Mouse (Mus musculus): ENCODE measurements around the gene Sarm1. TPM values are rescaled to one million over a fixed set of nuclear protein-coding genes. Genes with fewer than 3 reads are reported as not detected.

Sarm1 gene
- polyA plus RNA-seq, 1 experiment from 2014 or later: 1.2 TPM

- peaks cover 11% of the 10 kb centered on the region for H3K4me1 ChIP-seq (replicated peaks; ENCODE audit: control insufficient read depth, insufficient read depth, low read length)
- no peak overlapping the region for H3K4me3 ChIP-seq (ENCODE audit: low read length)
- ATAC-seq (ENCODE audit: low read depth): no peak
- no peaks in the 10 kb centered on the region for H3K27me3 ChIP-seq (ENCODE audit: control insufficient read depth, insufficient read depth, low read depth, low read length)
- no peak overlapping the region for H3K27ac ChIP-seq (ENCODE audit: low read length)
- H3K9ac ChIP-seq (ENCODE audit: low read length): no peak overlapping the region
- H3K9me3 ChIP-seq (ENCODE audit: control insufficient read depth, low read length): no peaks in the 10 kb centered on the region
- H3K36me3 ChIP-seq (ENCODE audit: control insufficient read depth, insufficient read depth, low read length): no peaks in the 10 kb centered on the region
- WGBS: 42% methylated on average over 3 of the region's 3 CpGs
- H3K4me2 ChIP-seq (ENCODE audit: low read depth, low read length): no peak overlapping the region
These were observed 29.6 kb downstream of the Sarm1 start for GRCm38 (mm10) chr11:78467932-78468331.

GRCm38 (mm10) chr11:78467515-78467914 is 30.0 kb downstream of the Sarm1 start:
- no peaks in the 10 kb centered on the region for H3K27me3 ChIP-seq (ENCODE audit: control insufficient read depth, insufficient read depth, low read depth, low read length)
- peaks cover 11% of the 10 kb centered on the region for H3K4me1 ChIP-seq (replicated peaks; ENCODE audit: control insufficient read depth, insufficient read depth, low read length)
- no peaks in the 10 kb centered on the region for H3K36me3 ChIP-seq (ENCODE audit: control insufficient read depth, insufficient read depth, low read length)
- no peak overlapping the region for H3K9ac ChIP-seq (ENCODE audit: low read length)
- WGBS: 73% methylated on average over 7 of the region's 7 CpGs
- no peaks in the 10 kb centered on the region for H3K9me3 ChIP-seq (ENCODE audit: control insufficient read depth, low read length)
- no peak overlapping the region for H3K4me3 ChIP-seq (ENCODE audit: low read length)
- no peak overlapping the region for H3K4me2 ChIP-seq (ENCODE audit: low read depth, low read length)
- no peak overlapping the region for H3K27ac ChIP-seq (ENCODE audit: low read length)
- ATAC-seq (ENCODE audit: low read depth): no peak

GRCm38 (mm10) chr11:78466242-78466912 is 31.2 kb downstream of the Sarm1 start:
- 70% methylated on average over 23 of the region's 23 CpGs for WGBS
- peaks cover 11% of the 10 kb centered on the region for H3K4me1 ChIP-seq (replicated peaks; ENCODE audit: control insufficient read depth, insufficient read depth, low read length)
- peak overlapping the region; percentile 90; the same call in 1 of the 2 replicates for H3K27ac ChIP-seq (ENCODE audit: low read length)
- no peak; the same call in none of the 2 replicates for ATAC-seq (ENCODE audit: low read depth)
- H3K27me3 ChIP-seq (ENCODE audit: control insufficient read depth, insufficient read depth, low read depth, low read length): no peaks in the 10 kb centered on the region
- no peaks in the 10 kb centered on the region for H3K36me3 ChIP-seq (ENCODE audit: control insufficient read depth, insufficient read depth, low read length)
- H3K9ac ChIP-seq (ENCODE audit: low read length): peak overlapping the region; percentile 80
- H3K4me2 ChIP-seq (ENCODE audit: low read depth, low read length): peak overlapping the region; percentile 73
- H3K9me3 ChIP-seq (ENCODE audit: control insufficient read depth, low read length): no peaks in the 10 kb centered on the region
- H3K4me3 ChIP-seq (ENCODE audit: low read length): peak overlapping the region; percentile 70

- Histone ChIP-seq H3K27me3 (ENCODE audit: control insufficient read depth, insufficient read depth, low read depth, low read length) (no peaks in the 10 kb centered on the region), H3K4me3 (ENCODE audit: low read length) (peak within 1 kb of the TSS; percentile 70), H3K27ac (ENCODE audit: low read length) (peak within 1 kb of the TSS; percentile 90), H3K9ac (ENCODE audit: low read length) (peak within 1 kb of the TSS; percentile 80), H3K9me3 (ENCODE audit: control insufficient read depth, low read length) (no peaks in the 10 kb centered on the region), H3K4me1 (replicated peaks; ENCODE audit: control insufficient read depth, insufficient read depth, low read length) (peaks cover 11% of the 10 kb centered on the region), H3K36me3 (ENCODE audit: control insufficient read depth, insufficient read depth, low read length) (no peaks in the 10 kb centered on the region), H3K4me2 (ENCODE audit: low read depth, low read length) (peak within 1 kb of the TSS; percentile 73)
- WGBS: under 1% methylated on average over 41 of the region's 41 CpGs
- peak; percentile 97 for ATAC-seq (ENCODE audit: low read depth)
These were observed 31.9 kb downstream of the Sarm1 start, which contains the start of gene Slc46a1 for GRCm38 (mm10) chr11:78465568-78466180. Gene Slc46a1 (plus strand): TSS chr11:78465697.

GRCm38 (mm10) chr11:78465116-78465515 is 32.4 kb downstream of the Sarm1 start:
- H3K27ac ChIP-seq (ENCODE audit: low read length): no peak overlapping the region
- 19% methylated on average over 9 of the region's 9 CpGs for WGBS
- peak overlapping the region; percentile 70 for H3K4me3 ChIP-seq (ENCODE audit: low read length)
- H3K27me3 ChIP-seq (ENCODE audit: control insufficient read depth, insufficient read depth, low read depth, low read length): no peaks in the 10 kb centered on the region
- H3K4me1 ChIP-seq (replicated peaks; ENCODE audit: control insufficient read depth, insufficient read depth, low read length): peaks cover 11% of the 10 kb centered on the region
- no peak for ATAC-seq (ENCODE audit: low read depth)
- peak overlapping the region; percentile 80 for H3K9ac ChIP-seq (ENCODE audit: low read length)
- H3K36me3 ChIP-seq (ENCODE audit: control insufficient read depth, insufficient read depth, low read length): no peaks in the 10 kb centered on the region
- no peaks in the 10 kb centered on the region for H3K9me3 ChIP-seq (ENCODE audit: control insufficient read depth, low read length)
- peak overlapping the region; percentile 73 for H3K4me2 ChIP-seq (ENCODE audit: low read depth, low read length)

- 43% methylated on average over 13 of the region's 13 CpGs for WGBS
- H3K9me3 ChIP-seq (ENCODE audit: control insufficient read depth, low read length): no peaks in the 10 kb centered on the region
These were observed 34.1 kb downstream of the Sarm1 start for GRCm38 (mm10) chr11:78463286-78464036.

GRCm38 (mm10) chr11:78462669-78463068 is 34.9 kb downstream of the Sarm1 start:
- WGBS: 75% methylated on average over 5 of the region's 5 CpGs
- peaks cover 11% of the 10 kb centered on the region for H3K4me1 ChIP-seq (replicated peaks; ENCODE audit: control insufficient read depth, insufficient read depth, low read length)
- no peaks in the 10 kb centered on the region for H3K9me3 ChIP-seq (ENCODE audit: control insufficient read depth, low read length)
- H3K4me2 ChIP-seq (ENCODE audit: low read depth, low read length): no peak overlapping the region
- no peaks in the 10 kb centered on the region for H3K27me3 ChIP-seq (ENCODE audit: control insufficient read depth, insufficient read depth, low read depth, low read length)
- ATAC-seq (ENCODE audit: low read depth): no peak
- no peak overlapping the region for H3K9ac ChIP-seq (ENCODE audit: low read length)
- H3K36me3 ChIP-seq (ENCODE audit: control insufficient read depth, insufficient read depth, low read length): no peaks in the 10 kb centered on the region
- H3K27ac ChIP-seq (ENCODE audit: low read length): no peak overlapping the region
- H3K4me3 ChIP-seq (ENCODE audit: low read length): no peak overlapping the region

More at GRCm38 (mm10) chr11:78463286-78464036, 34.1 kb downstream of the Sarm1 start:
- H3K27me3 ChIP-seq (ENCODE audit: control insufficient read depth, insufficient read depth, low read depth, low read length): no peaks in the 10 kb centered on the region
- no peak overlapping the region for H3K4me3 ChIP-seq (ENCODE audit: low read length)
- no peak for ATAC-seq (ENCODE audit: low read depth)
- no peaks in the 10 kb centered on the region for H3K36me3 ChIP-seq (ENCODE audit: control insufficient read depth, insufficient read depth, low read length)
- H3K27ac ChIP-seq (ENCODE audit: low read length): no peak overlapping the region
- peaks cover 11% of the 10 kb centered on the region for H3K4me1 ChIP-seq (replicated peaks; ENCODE audit: control insufficient read depth, insufficient read depth, low read length)
- H3K9ac ChIP-seq (ENCODE audit: low read length): no peak overlapping the region
- no peak overlapping the region for H3K4me2 ChIP-seq (ENCODE audit: low read depth, low read length)

GRCm38 (mm10) chr11:78461894-78462293 is 35.7 kb downstream of the Sarm1 start:
- no peaks in the 10 kb centered on the region for H3K27me3 ChIP-seq (ENCODE audit: control insufficient read depth, insufficient read depth, low read depth, low read length)
- no peaks in the 10 kb centered on the region for H3K9me3 ChIP-seq (ENCODE audit: control insufficient read depth, low read length)
- no peak overlapping the region for H3K9ac ChIP-seq (ENCODE audit: low read length)
- no peak overlapping the region for H3K27ac ChIP-seq (ENCODE audit: low read length)
- WGBS: 72% methylated on average over 1 of the region's 1 CpGs
- no peak overlapping the region for H3K4me3 ChIP-seq (ENCODE audit: low read length)
- no peak overlapping the region for H3K4me2 ChIP-seq (ENCODE audit: low read depth, low read length)
- ATAC-seq (ENCODE audit: low read depth): no peak
- H3K4me1 ChIP-seq (replicated peaks; ENCODE audit: control insufficient read depth, insufficient read depth, low read length): peaks cover 11% of the 10 kb centered on the region
- no peaks in the 10 kb centered on the region for H3K36me3 ChIP-seq (ENCODE audit: control insufficient read depth, insufficient read depth, low read length)

- no peaks in the 10 kb centered on the region for H3K9me3 ChIP-seq (ENCODE audit: control insufficient read depth, low read length)
- ATAC-seq (ENCODE audit: low read depth): no peak
- no peak overlapping the region for H3K9ac ChIP-seq (ENCODE audit: low read length)
- no peak overlapping the region for H3K27ac ChIP-seq (ENCODE audit: low read length)
- no peaks in the 10 kb centered on the region for H3K27me3 ChIP-seq (ENCODE audit: control insufficient read depth, insufficient read depth, low read depth, low read length)
- no peak overlapping the region for H3K4me2 ChIP-seq (ENCODE audit: low read depth, low read length)
- no peaks in the 10 kb centered on the region for H3K36me3 ChIP-seq (ENCODE audit: control insufficient read depth, insufficient read depth, low read length)
- H3K4me3 ChIP-seq (ENCODE audit: low read length): no peak overlapping the region
- H3K4me1 ChIP-seq (replicated peaks; ENCODE audit: control insufficient read depth, insufficient read depth, low read length): no peaks in the 10 kb centered on the region
- 71% methylated on average over 17 of the region's 17 CpGs for WGBS
These were observed 38.8 kb downstream of the Sarm1 start for GRCm38 (mm10) chr11:78458740-78459139.
